Mouse (Mus musculus) cerebellum, adult 9-11 months (tissue): ENCODE results near the gene Ifrd2.
A peak's percentile ranks its signal among the peaks of the same experiment; 100 is the strongest.

Experiments used
- DNase-seq: peaks from one replicate; pipeline ENCODE4 v3.0.0; 2022

Gene Ifrd2

DNA sequence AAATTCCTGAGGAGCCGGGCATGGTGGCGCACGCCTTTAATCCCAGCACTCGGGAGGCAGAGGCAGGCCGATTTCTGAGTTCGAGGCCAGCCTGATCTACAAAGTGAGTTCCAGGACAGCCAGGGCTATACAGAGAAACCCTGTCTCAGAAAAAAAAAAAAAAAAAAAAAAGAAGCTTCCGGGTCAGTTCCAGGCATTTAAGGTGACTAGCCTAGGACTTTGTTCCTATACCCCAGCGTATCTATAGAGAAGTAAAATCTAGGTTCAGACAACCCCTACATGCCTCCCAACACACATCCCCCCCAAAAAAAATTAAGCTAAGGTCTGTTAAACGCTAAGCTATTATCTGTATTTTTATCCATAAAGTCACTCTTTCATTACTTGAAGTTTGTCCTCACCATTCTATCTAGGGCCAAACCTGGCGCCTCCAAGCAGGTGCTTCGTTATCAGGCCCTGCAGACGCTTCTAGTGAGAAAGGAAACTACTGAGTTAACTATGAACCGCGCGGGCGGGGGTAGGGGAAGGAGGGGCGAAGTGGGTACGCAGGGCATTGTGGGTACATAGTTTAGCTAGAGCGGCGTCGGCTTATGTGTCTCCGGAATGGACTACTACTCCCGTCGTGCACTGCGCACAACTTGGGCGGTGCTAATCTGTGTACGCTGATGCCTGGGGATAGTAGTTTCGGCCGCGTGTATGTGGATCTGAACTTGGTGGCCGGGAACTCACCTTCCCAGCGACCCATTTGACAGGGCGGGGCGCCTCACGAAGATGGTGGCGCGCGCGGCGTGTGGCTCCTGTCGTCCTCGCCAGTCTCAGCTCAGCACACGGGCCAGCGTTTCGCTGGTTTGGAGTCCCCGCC lies at the start of gene Ifrd2:
Gene Ifrd2 (plus strand): TSS at position 669 of the 859 bp plus-strand sequence.
- peak; percentile 99 for DNase-seq

DNA sequence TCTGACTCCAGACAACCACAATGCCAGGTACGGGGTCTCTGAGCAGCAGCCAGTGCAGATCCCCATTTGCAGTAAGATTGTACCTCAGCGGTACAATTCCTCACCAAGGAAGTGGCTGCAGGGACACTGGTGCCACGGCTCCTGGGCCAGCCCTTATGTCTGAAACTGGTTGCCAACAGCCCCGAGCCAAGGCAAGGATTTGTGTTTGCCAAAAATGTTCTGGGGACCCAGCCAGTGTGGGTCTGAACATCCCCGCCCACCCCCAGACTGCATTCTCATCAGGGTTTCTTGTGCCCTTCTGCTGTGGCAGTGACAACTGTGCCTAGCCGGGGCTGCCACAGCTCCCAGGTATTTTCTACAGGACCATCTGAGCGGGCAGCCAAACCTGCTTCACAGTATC lies 49.2 kb upstream of the Ifrd2 start:
- DNase-seq, result peak; percentile 68

DNA sequence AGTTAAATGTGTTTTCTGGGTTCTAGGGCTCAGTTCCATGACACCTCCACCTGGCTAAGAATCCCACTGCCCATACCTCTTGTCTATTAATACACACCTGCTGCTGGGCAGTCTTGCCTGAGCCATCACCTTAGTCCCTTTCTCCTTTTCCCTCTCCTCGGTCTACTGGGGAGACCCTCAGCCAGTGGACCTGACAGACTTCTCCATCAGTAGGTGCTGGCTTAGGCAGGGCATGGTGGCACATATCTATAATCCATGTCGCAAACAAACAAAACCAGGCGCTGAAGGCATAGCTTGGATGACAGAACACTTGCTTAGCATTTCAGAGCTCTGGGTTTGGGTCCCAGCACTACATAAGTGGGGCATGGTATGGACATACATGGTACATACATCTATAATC lies 48.7 kb upstream of the Ifrd2 start:
- DNase-seq, result no peak

DNA sequence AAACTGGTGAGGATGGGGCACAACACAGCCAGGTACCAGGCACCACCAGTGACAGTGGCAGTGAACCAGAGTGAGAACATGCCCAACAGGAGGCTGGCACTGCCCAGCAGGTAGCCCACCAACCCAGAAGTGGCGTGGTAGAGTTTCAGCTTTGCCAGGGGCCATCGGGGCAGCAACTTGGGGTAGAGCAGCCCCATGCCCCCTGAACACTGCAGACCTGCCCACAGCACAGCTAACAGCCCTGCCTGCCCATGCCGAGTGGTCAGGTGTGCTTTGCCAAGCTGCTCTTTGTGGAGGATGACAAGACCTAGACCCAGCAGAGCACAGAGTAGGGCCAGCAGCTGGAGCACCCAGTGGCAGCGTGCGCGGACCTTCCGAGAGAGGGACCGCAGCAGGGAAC lies 47.5 kb upstream of the Ifrd2 start:
- DNase-seq, result peak; percentile 63

DNA sequence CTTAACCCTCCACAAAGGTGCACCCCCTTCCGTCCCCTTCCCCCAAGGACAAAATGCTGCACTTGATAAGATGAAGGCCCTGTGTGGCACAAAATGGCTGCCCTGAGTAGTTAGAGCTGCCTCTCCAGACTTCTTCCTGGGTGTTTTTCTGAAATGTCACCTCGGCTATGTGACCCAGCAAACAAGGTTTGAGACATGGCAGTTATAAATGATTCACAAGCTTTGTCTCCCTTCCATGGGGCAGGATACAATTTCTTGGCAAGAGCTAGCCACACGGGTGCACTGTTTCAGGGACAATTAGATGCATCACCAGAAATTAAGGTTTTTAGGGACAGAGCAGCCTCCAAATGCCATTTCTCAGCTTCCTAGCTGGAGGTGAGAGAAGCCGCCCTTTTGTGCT lies 47.0 kb upstream of the Ifrd2 start:
- no peak for DNase-seq

DNA sequence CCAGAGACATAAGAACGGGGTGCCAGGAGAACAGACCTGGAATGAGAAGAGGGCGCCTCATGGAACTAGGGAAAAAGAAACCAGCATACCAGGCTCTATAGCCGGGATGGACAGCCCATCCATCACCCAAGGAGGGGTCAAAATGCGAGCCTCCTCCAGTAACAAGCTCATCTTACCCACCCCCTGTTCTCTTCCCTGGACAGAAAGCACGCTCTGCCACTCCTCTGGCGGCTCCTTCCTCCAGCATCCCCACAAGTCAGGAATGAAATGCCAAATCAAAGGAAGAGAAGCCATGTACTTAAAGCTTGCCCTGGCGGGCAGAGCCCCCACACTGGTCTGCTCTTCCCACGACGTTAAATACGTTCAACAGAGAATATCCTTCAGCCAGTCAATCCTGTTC lies 46.4 kb upstream of the Ifrd2 start:
- no peak for DNase-seq

DNA sequence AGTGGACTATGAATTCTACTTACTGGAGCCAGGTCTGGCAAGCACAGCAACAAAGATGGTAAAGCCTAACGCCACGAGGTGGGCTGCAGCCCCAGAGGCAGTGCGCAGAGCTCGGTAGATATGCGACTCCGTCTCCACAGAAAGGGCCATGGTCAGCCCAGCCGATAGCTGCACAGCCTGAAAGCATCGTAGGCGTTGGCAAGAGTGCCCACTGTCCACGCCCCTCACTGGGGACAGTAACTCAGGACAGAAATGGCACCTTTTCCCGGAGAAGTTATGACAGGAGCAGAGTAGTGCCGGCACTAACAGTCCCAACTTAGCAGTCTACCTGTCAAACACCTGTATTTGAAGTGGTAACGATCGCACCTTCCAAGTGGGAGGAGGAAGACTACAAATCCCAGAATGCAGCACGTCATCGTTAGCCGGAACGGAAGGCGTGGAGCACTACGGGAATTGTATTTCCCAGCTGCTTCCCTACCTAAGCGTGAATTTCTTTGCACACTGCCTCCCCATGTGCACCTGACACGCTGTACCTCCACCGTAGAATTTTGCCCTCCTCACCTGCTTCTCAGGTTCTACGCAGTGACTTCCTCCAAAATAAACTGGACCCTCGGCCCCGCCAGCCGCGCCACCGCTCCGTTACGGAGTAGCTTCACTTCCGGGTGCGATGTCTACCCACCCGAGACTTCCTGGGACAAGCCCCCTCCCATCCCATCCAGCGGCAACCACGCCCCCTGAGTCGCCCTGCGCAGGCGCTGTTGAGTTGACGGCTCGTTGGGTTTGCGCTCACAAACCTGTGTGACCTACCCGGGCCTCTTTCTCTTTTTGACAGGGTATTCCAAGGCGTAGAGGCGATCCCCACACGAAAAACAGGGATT lies 45.7 kb upstream of the Ifrd2 start, which contains the start of the genes Cyb561d2 and Nprl2:
Gene Cyb561d2 (minus strand): TSS at position 720 of the 878 bp plus-strand sequence.
Gene Nprl2 (plus strand): TSS at position 753 of the 878 bp plus-strand sequence.
- peak; percentile 95 for DNase-seq

DNA sequence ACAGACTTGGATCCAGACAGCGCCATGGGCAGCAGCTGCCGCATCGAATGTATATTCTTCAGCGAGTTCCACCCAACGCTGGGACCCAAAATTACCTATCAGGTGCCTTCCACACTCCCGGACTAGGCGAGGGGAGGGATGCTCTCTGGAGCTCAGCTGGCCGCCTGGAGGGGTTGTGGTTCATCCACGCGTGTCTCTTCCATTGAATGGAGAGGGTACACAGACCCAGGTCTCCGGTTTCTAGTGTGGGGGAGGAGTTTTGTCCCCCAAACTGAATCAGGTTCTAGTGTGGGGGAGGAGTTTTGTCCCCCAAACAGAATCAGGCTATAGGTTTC lies 45.1 kb upstream of the Ifrd2 start:
- DNase-seq, result no peak

DNA sequence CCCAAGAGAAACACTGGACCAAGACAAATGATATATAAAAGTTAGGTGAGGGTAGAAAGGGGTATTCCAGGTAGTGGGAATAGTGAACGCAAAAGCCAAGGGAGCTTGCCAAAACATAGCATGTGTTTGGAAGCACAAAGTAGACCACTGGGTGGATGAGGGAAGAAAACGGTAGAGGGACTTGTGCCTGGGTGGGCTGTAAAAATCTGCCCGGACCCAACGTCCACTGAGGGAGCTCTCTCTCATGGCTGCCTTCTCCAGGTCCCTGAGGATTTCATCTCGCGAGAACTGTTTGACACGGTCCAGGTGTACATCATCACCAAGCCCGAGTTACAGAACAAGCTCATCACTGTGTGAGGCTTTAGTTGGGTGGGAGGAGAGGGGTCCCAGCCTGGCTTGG lies 44.7 kb upstream of the Ifrd2 start:
- DNase-seq, result peak; percentile 68

DNA sequence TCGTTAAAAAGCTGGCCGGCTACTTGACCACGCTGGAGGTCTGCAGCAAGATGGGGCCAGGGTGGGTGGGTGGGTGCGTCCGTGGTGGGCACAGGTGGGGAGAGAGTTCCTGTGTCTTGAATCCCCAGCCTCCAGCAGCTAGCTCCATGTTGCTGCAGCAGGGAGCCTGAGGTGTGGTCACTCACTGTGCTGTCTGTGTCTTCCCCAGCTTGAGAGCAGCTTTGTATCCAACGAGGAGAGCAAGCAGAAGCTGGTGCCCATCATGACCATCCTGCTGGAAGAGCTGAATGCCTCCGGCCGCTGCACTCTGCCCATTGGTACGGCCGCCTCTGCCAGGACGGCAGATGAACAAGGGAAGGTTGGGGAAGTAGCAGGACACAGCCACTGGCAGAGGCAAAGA lies 44.1 kb upstream of the Ifrd2 start:
- peak; percentile 56 for DNase-seq

DNA sequence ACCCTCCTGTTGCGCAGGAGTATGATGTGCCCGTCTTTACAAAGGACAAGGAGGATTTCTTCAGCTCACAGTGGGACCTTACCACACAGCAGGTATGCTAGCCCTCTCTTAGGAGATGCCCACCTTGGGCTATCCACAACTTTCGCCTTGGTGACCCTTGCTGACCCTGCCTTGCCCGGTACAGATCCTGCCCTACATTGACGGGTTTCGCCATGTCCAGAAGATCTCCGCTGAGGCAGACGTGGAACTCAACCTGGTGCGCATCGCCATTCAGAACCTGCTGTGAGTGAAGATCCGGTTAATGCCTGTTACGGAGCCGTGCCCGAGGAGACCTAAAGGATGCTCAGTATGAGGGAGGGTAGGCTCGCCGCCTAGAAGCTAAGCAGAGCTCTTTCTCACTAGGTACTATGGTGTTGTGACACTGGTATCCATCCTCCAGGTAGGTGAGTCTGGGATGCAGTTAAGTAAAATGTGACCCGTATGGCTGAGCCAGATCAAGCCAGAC lies 43.2 kb upstream of the Ifrd2 start:
- peak; percentile 64 for DNase-seq

DNA sequence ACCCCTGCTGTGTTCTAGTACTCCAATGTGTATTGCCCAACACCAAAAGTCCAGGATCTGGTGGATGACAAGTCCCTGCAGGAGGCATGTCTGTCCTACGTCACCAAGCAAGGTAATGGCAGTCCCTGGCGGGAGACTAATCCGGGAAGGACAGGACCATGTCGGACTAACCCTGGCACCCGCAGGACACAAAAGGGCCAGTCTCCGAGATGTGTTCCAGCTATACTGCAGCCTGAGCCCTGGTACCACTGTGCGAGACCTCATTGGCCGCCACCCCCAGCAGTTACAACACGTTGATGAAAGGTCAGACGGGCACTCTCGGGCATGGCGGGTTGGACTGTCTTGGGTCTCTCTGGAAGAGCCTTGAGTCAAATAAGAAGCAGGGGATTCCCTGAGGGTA lies 42.7 kb upstream of the Ifrd2 start:
- DNase-seq, result peak; percentile 67

DNA sequence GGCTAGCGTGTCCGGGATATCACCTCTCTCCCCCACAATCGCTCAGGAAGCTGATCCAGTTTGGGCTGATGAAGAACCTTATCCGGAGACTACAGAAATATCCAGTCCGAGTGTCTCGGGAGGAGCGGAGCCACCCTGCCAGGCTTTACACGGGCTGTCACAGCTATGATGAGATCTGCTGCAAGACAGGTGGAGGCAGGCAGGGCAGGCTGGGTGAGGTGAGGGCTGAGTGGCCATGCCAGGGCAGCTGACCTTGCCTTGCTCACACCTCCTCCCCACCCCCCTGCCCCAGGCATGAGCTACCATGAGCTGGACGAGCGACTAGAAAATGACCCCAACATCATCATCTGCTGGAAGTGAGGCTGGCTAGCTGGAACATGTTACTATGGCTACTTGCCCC lies 42.2 kb upstream of the Ifrd2 start:
- DNase-seq, result peak; percentile 59

DNA sequence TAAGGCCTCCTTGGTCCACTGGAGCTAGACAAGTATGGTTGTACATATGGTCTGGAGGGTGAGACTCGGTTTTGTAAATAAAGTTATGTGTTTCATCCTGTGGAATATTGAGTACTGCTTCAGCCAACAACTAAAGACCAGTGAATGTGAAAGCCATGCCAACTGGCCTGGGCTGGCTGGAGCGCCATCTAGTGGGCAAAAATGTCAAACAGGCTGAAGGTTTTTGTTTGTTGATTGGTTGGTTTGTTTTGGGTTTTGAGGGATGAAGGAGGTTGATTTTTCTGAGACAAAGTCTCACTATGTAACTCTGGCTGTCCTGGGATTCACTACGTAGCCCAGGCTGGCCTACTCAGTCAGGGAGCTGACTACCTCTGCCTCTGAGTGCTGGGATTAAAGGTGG lies 41.8 kb upstream of the Ifrd2 start:
- DNase-seq, result peak; percentile 74

DNA sequence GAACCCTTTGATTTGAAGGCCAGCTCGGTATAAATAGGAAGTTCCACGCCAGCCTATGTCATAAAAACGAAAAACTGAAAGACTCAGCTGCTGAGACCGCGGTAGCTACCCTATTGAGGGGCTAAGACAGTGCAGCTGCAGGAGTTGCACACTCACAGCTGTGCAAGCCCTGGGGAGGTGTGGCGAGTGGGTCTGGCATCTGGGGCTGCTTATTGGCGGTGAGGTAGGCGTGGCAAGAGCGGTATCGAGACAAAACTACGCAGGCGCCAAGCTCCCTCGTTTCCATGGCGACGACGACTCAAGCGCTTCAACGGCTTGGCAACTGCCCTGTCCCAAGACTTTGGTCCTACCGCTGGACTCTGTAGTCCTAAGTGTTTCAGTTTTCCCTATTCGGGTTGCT lies 40.4 kb upstream of the Ifrd2 start, which contains the start of gene Zmynd10:
Gene Zmynd10 (plus strand): TSS at position 273 of the 400 bp plus-strand sequence.
- no peak for DNase-seq

DNA sequence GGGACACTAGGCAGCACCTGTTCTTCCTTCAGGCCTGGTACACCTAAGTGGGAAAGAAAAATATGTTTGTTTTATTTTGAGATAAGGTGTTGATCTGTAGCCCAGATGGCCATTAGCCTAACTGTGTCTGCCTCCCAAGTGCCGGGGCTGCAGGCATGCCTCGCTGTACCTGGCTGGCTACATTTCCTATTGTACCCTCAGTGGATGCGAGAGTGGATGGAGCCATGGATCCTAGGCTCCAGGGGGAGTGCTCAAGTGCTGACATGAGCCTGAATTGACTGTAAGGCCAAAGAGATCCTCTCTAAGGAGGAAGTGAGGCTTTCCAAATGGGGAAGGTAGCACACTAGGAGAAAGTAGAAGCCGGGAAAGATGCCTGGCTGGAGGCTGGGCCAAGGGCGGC lies 39.5 kb upstream of the Ifrd2 start:
- DNase-seq, result no peak

DNA sequence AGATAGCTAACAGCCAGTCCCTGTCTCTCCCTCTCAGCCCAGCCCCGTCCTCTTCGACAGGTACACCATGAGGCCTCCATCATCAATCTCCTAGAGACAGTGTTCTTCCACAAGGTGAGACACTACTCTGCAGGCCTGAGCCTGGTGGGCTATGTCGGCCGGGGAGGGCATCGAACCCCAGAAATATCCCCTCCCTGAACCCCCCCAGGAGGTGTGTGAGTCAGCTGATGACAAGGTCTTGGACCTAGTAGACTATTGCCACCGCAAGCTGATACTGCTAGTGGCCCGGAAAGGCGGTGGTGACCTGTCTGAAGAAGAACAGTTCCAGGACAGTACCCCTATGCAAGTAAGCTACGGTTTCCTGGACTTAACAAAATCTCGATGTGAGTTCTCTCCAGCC lies 38.6 kb upstream of the Ifrd2 start:
- no peak for DNase-seq

DNA sequence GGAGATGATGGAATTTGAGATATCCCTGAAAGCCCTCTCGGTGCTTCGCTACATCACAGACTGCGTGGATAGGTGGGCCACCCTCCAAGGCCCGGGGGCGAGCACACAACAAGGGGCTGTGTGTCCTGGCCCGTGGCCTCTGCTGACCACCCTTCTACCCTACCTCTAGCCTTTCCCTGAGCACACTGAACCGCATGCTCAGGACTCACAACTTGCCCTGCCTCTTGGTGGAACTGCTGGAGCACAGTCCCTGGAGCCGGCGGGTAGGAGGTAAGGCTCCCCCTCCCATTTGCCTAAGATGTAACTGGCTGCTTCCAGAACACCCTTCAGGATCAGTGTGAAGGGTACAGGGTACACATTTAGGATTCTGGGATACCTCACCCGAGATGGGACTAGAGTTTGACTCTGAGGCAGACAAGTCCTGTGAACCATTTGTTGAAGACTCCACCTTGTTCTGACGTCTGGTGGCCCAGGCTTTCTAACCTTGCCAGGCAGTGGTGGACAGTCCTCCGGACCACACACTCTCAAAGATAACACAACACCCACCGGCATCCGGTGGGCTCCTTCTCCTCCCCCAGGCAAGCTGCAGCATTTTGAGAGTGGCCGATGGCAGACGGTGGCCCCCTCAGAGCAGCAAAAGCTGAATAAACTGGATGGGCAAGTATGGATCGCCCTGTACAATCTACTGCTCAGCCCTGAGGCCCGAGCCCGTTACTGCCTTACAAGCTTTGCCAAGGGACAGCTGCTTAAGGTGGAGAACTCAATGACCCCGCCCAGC lies 38.0 kb upstream of the Ifrd2 start:
- no peak for DNase-seq

DNA sequence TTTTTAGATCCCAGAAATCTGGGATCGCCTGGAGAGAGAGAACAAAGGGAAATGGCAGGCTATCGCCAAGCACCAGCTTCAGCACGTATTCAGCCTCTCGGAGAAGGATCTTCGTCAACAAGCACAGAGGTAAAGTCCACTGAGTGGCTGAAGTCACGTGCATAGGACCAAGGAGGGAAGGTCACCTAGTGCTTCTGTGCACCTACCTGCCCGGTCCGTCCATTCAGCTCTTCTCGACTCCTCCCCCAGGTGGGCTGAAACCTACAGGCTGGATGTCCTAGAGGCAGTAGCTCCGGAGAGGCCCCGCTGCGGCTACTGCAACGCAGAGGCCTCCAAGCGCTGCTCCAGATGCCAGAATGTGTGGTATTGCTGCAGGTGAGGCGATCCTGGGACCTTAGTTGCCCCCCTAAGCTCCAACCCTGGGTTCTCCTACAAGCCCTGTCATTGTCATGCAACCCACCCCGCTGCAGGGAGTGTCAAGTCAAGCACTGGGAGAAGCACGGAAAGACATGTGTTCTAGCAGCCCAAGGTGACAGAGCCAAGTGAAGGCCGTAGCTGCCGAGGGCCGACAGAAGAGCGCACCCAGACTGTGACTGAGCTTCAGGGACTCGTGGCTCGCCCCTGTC lies 36.8 kb upstream of the Ifrd2 start:
- no peak for DNase-seq

DNA sequence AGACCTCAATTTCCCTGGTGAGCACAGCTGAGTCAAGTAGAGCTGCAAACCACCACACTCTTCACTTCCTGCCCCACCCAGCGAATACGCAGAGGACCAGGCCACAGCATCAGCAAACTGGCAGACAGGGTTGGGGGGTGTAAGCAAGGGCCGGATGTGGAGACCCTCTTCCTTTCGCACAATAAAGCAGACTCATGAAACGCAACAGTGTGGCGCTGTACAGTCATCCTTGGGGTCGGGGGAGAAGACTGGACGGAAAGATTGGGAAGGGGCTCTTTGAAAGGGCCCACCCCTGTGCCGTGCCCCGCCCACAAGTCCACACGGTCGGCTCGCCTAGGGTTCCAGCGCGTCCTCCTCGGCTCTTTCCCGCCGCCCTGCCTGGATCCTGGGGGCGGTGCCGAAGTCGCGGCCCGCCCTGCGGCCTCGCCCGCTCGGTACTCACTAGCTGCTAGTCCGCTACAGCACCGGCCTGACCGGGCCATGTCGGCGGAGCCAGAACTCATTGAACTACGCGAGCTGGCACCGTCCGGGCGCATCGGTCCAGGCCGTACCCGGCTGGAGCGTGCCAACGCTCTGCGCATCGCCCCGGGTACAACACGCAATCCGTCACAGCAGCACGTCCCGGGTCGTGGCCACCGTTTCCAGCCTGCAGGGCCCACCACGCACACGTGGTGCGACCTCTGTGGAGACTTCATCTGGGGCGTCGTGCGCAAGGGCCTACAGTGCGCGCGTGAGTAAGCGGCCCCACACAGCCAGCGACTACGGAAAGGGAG lies 36.1 kb upstream of the Ifrd2 start, which contains the start of gene Rassf1:
Gene Rassf1 (plus strand): TSS at position 439 of the 773 bp plus-strand sequence.
- peak; percentile 67 for DNase-seq

DNA sequence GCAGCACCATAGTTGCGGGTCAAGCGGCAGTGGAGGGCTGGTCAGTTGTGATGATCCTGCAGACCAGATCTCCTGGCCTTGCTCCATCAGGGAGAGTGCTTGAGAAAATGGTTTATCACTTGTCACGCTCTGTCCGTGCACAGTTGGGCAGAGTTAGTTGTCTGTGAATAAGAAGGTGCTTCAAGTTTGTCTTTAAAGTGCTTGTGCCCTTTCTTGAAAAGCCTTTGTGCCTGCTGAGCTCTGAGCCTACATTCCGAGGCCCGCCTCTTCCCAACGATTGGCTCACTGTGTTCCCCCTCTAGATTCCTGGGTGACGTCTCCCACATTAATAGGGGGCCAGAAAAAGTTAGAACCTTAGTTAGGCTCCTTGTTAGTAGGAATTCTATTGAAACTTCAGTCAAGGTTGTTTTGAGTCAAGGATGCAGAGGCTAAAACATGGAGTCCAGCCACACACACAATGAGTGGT lies 35.5 kb upstream of the Ifrd2 start:
- no peak for DNase-seq
